Mouse (Mus musculus) forebrain, postnatal 0 days (tissue): ENCODE measurements around the gene Akap12. TPM values are rescaled to one million over a fixed set of nuclear protein-coding genes. Genes with fewer than 3 reads are reported as not detected.
A peak's percentile ranks its signal among the peaks of the same experiment; 100 is the strongest.

Experiments
- ATAC-seq: fragments of 200-750 bp; cut with Nextera tagmentation; 2 replicates; pipeline ENCODE4 v1.8.0; 2017; ENCODE audit warnings: mild to moderate bottlenecking, moderate library complexity
- DNase-seq: peaks from one replicate; pipeline ENCODE4 v3.0.0-alpha.2; 2015
- H3K27ac ChIP-seq: fragments of 300-500 bp; sonication (generic); 2 replicates; pipeline ENCODE4 v1.5.1; 2014; ENCODE audit warnings: low read depth, mild to moderate bottlenecking, antibody characterized with exemption, low read length, moderate library complexity, mixed read lengths
- H3K27me3 ChIP-seq: fragments of 300-500 bp; sonication (generic); 2 replicates; pipeline ENCODE4 v1.6.1; 2014; ENCODE audit warnings: mild to moderate bottlenecking, low read length, mixed read lengths; ENCODE audit not compliant: insufficient read depth
- H3K36me3 ChIP-seq: fragments of 300-500 bp; sonication (generic); 2 replicates; pipeline ENCODE4 v1.6.1; 2014; ENCODE audit warnings: mild to moderate bottlenecking, moderate library complexity; ENCODE audit not compliant: insufficient read depth
- H3K4me1 ChIP-seq: fragments of 300-500 bp; sonication (generic); 2 replicates; pipeline ENCODE4 v1.6.1; 2014; ENCODE audit warnings: antibody characterized with exemption; ENCODE audit not compliant: insufficient read depth
- H3K4me2 ChIP-seq: fragments of 300-500 bp; sonication (generic); 2 replicates; pipeline ENCODE4 v1.6.1; 2014; ENCODE audit warnings: low read depth, mild to moderate bottlenecking, moderate library complexity
- H3K4me3 ChIP-seq: fragments of 300-500 bp; sonication (generic); 2 replicates; pipeline ENCODE4 v1.5.1; 2014; ENCODE audit warnings: low read depth, low read length, mixed read lengths
- H3K9ac ChIP-seq: fragments of 300-500 bp; sonication (generic); 2 replicates; pipeline ENCODE4 v1.6.1; 2014; ENCODE audit warnings: mild to moderate bottlenecking
- H3K9me3 ChIP-seq: fragments of 300-500 bp; sonication (generic); 2 replicates; pipeline ENCODE4 v1.6.1; 2016; ENCODE audit warnings: low read length
- CTCF ChIP-seq: sonication (generic); IDR thresholded peaks from 2 replicates; pipeline ENCODE4 v1.5.1; 2016; ENCODE audit warnings: antibody characterized with exemption, control low read depth, low read depth
- WGBS: fragments of 180-500 bp; shearing (Covaris S2); extraction: QIAGEN DNeasy Blood & Tissue Kit; methylation state at CpG from one replicate; pipeline ENCODE4 v1.1.7; 2014; 5-methylcytosine and 5-hydroxymethylcytosine counted together
- polyA plus RNA-seq: library from polyadenylated mRNA; unstranded; fragments of >200 nt; fragmentation: Nextera tagmentation; extraction: Ambion mirVana; gene quantifications from 2 replicates; pipeline ENCODE4 v1.2.1, GENCODE M21; 2015
- total RNA-seq: library from RNA; depleted of rRNA; stranded (reverse); fragments of >200 nt; gene quantifications from 2 replicates; pipeline ENCODE4 v1.2.3, GENCODE M21; 2014

Gene Akap12
- total and polyA plus RNA-seq, 2 experiments from 2014 or later, result 28.3 to 52.4 TPM

- no peak overlapping the region for H3K4me2 ChIP-seq
- H3K4me3 ChIP-seq, result no peak overlapping the region
- H3K9me3 ChIP-seq, result no peaks in the 10 kb centered on the region
- ATAC-seq, result no peak
- WGBS, result 87% methylated on average over 4 of the region's 4 CpGs
- H3K4me1 ChIP-seq, result no peaks in the 10 kb centered on the region
- H3K27me3 ChIP-seq, result no peaks in the 10 kb centered on the region
- no peak for TF ChIP-seq CTCF
- no peak overlapping the region for H3K9ac ChIP-seq
- no peaks in the 10 kb centered on the region; the same call in 1 of the 2 replicates for H3K36me3 ChIP-seq
- no peak for DNase-seq
- H3K27ac ChIP-seq, result no peak overlapping the region
Observed at GRCm38 (mm10) chr10:4374734-4375133, 108.6 kb downstream of the Akap12 start.

GRCm38 (mm10) chr10:4375267-4375666, 109.1 kb downstream of the Akap12 start:
- H3K27me3 ChIP-seq, result no peaks in the 10 kb centered on the region
- no peak overlapping the region for H3K4me2 ChIP-seq
- H3K9ac ChIP-seq, result no peak overlapping the region
- no peaks in the 10 kb centered on the region for H3K9me3 ChIP-seq
- H3K4me1 ChIP-seq, result no peaks in the 10 kb centered on the region
- DNase-seq (no peak), ATAC-seq (no peak)
- no peak overlapping the region for H3K4me3 ChIP-seq
- H3K27ac ChIP-seq, result no peak overlapping the region
- 20% methylated on average over 7 of the region's 7 CpGs for WGBS
- TF ChIP-seq CTCF, result no peak
- no peaks in the 10 kb centered on the region; the same call in 1 of the 2 replicates for H3K36me3 ChIP-seq

DNA sequence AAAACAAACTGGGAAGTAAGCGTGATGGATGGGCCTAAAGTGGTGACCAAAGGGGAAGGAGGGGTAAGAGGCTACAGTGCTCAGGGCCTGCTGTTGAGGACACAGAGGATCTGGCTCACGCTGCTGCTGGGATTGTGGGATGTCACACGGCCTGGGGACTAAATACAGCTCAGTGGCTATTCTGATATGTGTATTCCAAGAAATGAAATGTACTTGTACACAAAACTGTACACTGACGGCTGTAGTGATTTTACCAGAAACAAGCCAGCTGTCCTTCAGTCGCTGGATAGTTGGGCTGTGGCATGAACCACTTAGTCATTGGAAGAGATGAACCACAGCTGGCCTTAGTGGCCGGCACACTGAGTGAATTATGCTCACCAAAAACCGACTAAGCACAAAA, 110.3 kb downstream of the Akap12 start:
- no peak for DNase-seq
- H3K4me1 ChIP-seq, result no peaks in the 10 kb centered on the region

DNA sequence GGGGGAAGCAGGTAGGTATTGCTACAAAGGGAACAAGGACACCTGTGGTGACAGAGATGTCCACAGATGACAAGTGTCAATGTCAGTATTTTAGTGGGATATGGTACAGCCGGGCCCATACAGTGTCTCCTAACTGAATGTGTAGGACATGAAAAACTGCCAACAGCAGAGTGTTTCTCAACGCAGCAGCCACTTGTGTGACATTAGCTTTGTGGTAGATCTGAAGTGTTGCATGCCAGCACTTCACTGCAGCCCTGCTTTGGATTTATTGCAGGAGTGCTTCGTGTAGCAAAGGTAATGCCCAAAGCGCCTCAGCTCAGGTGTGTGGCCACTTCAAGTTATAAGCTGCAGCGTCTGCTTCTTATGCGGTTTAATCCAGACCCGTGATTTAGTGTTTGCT, 110.8 kb downstream of the Akap12 start:
- 86% methylated on average over 7 of the region's 7 CpGs for WGBS
- no peak for TF ChIP-seq CTCF
- no peaks in the 10 kb centered on the region for H3K9me3 ChIP-seq
- H3K27ac ChIP-seq, result no peak overlapping the region
- H3K4me1 ChIP-seq, result no peaks in the 10 kb centered on the region
- no peak for ATAC-seq
- no peaks in the 10 kb centered on the region; the same call in 1 of the 2 replicates for H3K36me3 ChIP-seq
- no peak overlapping the region for H3K4me2 ChIP-seq
- DNase-seq, result no peak
- no peak overlapping the region for H3K9ac ChIP-seq
- no peak overlapping the region for H3K4me3 ChIP-seq
- no peaks in the 10 kb centered on the region for H3K27me3 ChIP-seq

More for the DNA sequence above, 110.3 kb downstream of the Akap12 start:
- no peak for TF ChIP-seq CTCF
- H3K27me3 ChIP-seq, result no peaks in the 10 kb centered on the region
- 73% methylated on average over 7 of the region's 7 CpGs for WGBS
- ATAC-seq, result no peak
- H3K9me3 ChIP-seq, result no peaks in the 10 kb centered on the region
- H3K27ac ChIP-seq, result no peak overlapping the region
- H3K36me3 ChIP-seq, result no peaks in the 10 kb centered on the region; the same call in 1 of the 2 replicates
- no peak overlapping the region for H3K9ac ChIP-seq
- H3K4me2 ChIP-seq, result no peak overlapping the region
- no peak overlapping the region for H3K4me3 ChIP-seq

- no peak for ATAC-seq
- no peaks in the 10 kb centered on the region for H3K27me3 ChIP-seq
- no peak overlapping the region for H3K9ac ChIP-seq
- H3K36me3 ChIP-seq, result no peaks in the 10 kb centered on the region
- 95% methylated on average over 5 of the region's 5 CpGs for whole genome bisulfite sequencing
- no peak overlapping the region for H3K4me2 ChIP-seq
- H3K4me3 ChIP-seq, result no peak overlapping the region
- TF ChIP-seq CTCF, result no peak
- no peaks in the 10 kb centered on the region for H3K9me3 ChIP-seq
- H3K4me1 ChIP-seq, result no peaks in the 10 kb centered on the region
- DNase-seq, result no peak
- no peak overlapping the region for H3K27ac ChIP-seq
Observed at GRCm38 (mm10) chr10:4380748-4381147, 114.6 kb downstream of the Akap12 start.

DNA sequence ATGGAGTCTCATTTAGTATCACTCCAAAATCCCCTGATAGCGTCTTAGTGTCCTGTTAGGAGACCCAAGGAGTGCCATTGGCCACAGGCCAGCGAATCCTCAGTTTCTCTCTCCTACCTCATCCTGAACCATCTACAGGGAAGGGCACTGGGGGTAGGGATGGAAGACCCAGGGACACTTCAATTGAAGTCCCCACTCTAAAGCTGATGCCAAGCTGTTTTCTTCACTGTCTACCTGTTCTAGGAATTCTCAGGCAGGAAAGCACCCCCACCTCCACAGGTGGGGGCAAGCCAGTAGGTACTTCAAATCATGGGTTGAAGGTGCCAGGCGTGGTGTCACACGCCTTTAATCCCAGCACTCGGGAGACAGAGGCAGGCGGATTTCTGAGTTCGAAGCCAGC, 118.1 kb downstream of the Akap12 start:
- 95% methylated on average over 7 of the region's 7 CpGs for WGBS
- Histone ChIP-seq H3K27me3 (no peaks in the 10 kb centered on the region), H3K4me1 (peaks cover 6% of the 10 kb centered on the region), H3K9me3 (no peaks in the 10 kb centered on the region), H3K4me3 (no peak overlapping the region), H3K27ac (no peak overlapping the region), H3K36me3 (no peaks in the 10 kb centered on the region), H3K4me2 (no peak overlapping the region), H3K9ac (no peak overlapping the region)
- DNase-seq, result no peak
- ATAC-seq, result no peak
- TF ChIP-seq CTCF, result no peak

DNA sequence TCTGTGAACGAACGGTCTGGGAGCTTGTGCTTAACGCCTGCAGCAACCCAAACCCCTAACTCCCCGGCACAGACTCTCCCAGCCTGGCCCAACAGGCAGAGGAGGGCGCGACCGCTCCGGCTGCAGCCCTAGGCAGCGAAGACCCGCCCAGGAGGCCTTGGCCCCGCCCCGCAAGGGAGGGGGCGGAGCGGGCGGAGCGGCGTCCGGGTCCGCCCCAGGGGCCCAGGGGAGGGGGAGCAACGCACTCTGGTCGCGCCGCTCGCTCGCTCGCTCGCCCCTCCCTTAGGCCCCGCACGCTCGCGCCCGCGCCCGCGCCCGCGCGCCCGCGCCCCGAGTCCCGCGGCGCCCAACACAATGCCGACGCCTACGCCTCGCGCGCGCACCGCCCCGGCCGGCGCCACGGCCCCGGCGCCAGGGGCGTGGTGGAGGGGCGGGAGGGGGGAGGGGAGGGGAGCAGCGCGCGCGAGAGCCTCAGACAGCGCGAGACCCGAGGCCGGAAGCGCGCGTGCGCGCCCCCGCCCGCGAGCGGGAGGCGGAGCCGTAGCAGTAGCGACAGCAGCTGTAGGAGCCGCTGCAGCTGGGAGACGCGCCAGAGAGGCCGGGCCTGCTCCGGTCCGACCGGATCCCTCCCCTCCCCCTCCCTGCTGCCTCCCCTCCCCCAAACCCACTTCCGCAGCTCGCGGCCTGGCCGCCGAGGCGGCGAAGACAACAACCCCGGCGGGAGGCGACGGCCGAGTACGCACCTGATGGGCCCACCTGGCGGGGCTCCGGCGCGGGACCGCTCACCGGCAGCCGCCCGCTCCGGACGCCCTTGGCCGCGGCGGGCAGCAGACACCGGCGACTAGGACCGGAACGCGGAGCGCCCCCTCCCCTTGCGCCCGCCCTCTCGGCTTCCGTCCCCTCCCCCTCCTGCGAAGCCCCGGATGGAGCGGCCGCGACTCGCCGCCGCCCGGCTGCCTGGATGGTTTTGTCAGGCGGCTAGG, 120.7 kb downstream of the Akap12 start:
- Histone ChIP-seq H3K4me1 (peaks cover 23% of the 10 kb centered on the region), H3K27ac (peak overlapping the region; percentile 99), H3K9ac (peak overlapping the region; percentile 99), H3K27me3 (no peaks in the 10 kb centered on the region), H3K4me3 (peak overlapping the region; percentile 99), H3K36me3 (no peaks in the 10 kb centered on the region), H3K9me3 (no peaks in the 10 kb centered on the region), H3K4me2 (peak overlapping the region; percentile 92)
- WGBS, result 2% methylated on average over 55 of the region's 133 CpGs
- ATAC-seq (peak; percentile 92), DNase-seq (peak; percentile 98)
- TF ChIP-seq CTCF, result no peak
